Mouse (Mus musculus) liver, adult 2 months (tissue): ENCODE measurements at regions not wholly inside any gene's neighbourhood (a gene's known extent, or its start where the extent isn't known, plus 50 kb on each side); places are given as distances from the start of the nearest gene placed in this dataset.
"Not testable (repeated sequence)": the region's sequence is repeated elsewhere in the genome, so short reads cannot be mapped to it uniquely, and the experiment has no call there.

Experiments used
- DNase-seq: peaks from one replicate; pipeline ENCODE4 v3.0.0-alpha.2; 2011; ENCODE audit warnings: low read depth, low spot score; ENCODE audit errors: extremely low read depth
- H3K27ac ChIP-seq: fragments of 200-500 bp; replicated peaks from 2 replicates; pipeline ENCODE4 v1.5.1; 2012; ENCODE audit warnings: low read depth, mild to moderate bottlenecking, control low read depth, inconsistent platforms, low read length; ENCODE audit not compliant: insufficient read depth
- H3K27me3 ChIP-seq: fragments of 200-500 bp; 2 replicates; pipeline ENCODE4 v1.6.1; 2012; ENCODE audit warnings: mild to moderate bottlenecking, moderate library complexity, low read length, inconsistent platforms; ENCODE audit not compliant: control insufficient read depth, insufficient read depth
- H3K36me3 ChIP-seq: fragments of 200-500 bp; 2 replicates; pipeline ENCODE4 v1.6.1; 2012; ENCODE audit warnings: low read length, inconsistent platforms; ENCODE audit not compliant: control insufficient read depth, insufficient read depth
- H3K4me1 ChIP-seq: fragments of 200-500 bp; 2 replicates; pipeline ENCODE4 v1.6.1; 2011; ENCODE audit warnings: low read length; ENCODE audit not compliant: control insufficient read depth, insufficient read depth
- H3K4me3 ChIP-seq: fragments of 200-500 bp; 2 replicates; pipeline ENCODE4 v1.5.1; 2011; ENCODE audit warnings: low read depth, mild to moderate bottlenecking, control low read depth, low read length, moderate library complexity; ENCODE audit not compliant: insufficient read depth
- H3K79me2 ChIP-seq: fragments of 200-500 bp; 2 replicates; pipeline ENCODE4 v1.6.1; 2012; ENCODE audit warnings: inconsistent platforms, mild to moderate bottlenecking, low read length, moderate library complexity; ENCODE audit not compliant: control insufficient read depth, insufficient read depth
- H3K9ac ChIP-seq: fragments of 200-500 bp; 2 replicates; pipeline ENCODE4 v1.6.1; 2012; ENCODE audit warnings: low read depth, mild to moderate bottlenecking, control low read depth, inconsistent platforms, low read length
- CTCF ChIP-seq: fragments of 200-500 bp; IDR thresholded peaks from 2 replicates; pipeline ENCODE4 v1.5.1; 2011; ENCODE audit warnings: low read depth, low read length, control low read depth
- POLR2A ChIP-seq: fragments of 200-500 bp; IDR thresholded peaks from 2 replicates; pipeline ENCODE4 v1.6.1; 2011; ENCODE audit warnings: low read length, control low read depth; ENCODE audit not compliant: insufficient read depth; ENCODE audit errors: extremely low read depth
- WGBS: fragments of 180-500 bp; shearing (Covaris S2); methylation state at CpG from one replicate; pipeline ENCODE4 v1.1.7; 2018; 5-methylcytosine and 5-hydroxymethylcytosine counted together

DNA sequence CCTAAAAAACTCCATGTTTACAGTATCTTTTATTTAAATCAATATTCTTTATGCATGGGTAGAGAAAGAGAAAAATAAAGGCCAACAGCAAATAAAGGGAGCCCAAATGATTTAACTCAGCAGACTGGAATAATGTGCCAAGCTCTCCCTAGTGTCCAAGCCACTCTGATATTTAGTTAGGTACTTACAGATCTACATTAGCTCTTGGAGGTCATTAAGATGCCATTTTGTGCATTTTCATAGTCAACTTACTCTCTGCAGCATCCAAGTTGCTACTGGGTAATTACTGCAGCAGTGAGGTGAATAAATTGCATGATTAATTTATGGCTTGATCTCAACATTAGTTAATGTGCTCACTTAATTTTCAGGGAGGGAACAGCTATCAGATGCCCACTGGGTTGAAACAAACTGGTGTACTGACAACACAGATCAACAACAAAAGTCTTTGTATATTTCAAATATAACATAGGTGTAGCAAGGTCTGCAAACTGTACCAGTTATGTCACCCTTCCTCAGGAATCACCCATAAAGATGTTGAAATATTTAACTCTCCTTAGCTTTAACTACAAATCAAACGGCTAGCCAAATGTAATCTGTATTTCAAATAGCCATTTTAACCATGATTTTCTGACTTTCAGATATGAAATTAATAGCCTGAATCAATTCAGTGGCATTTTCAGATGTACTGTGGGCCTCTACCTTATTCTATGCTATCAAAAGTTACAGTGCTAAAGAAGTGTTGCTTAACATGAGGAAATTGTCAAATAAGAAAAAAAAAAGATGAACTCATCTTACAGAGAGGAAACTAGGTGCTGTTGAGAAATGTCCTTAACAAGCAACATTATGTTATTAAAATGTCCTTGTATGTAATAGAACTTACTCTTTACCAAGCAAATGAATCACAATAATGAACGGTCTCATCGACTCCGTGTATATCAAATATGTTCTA lies 163.8 kb upstream of the Hapln1 start:
- no peak for DNase-seq
- no peak overlapping the region for H3K27ac ChIP-seq
- no peaks in the 10 kb centered on the region for H3K36me3 ChIP-seq
- H3K9ac ChIP-seq, result no peak overlapping the region
- TF ChIP-seq CTCF (no peak), POLR2A (no peak)
- no peaks in the 10 kb centered on the region for H3K27me3 ChIP-seq
- 93% methylated on average over 4 of the region's 4 CpGs for WGBS
- H3K79me2 ChIP-seq, result no peaks in the 10 kb centered on the region
- H3K4me3 ChIP-seq, result no peak overlapping the region
- no peaks in the 10 kb centered on the region for H3K4me1 ChIP-seq

DNA sequence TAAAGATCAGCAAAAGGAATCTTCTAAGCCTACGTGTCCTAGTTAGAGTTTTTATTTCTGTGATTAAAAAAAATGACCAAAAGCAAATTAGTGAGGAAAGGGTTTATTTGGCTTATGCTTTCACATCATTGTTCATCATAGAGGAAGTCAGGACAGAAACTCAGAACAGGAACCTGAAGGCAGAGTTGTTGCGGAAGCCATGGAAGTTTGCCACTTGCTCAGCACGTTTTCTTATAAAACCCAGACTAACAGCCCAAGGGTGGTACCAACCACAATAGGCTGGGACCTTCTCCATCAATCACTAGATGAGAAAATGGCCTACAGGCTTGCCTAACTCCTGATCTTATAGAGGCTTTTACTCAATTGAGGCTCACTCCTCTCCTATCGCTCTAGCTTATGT lies 161.2 kb upstream of the Hapln1 start:
- no peak overlapping the region for H3K9ac ChIP-seq
- no peaks in the 10 kb centered on the region for H3K36me3 ChIP-seq
- H3K4me1 ChIP-seq, result no peaks in the 10 kb centered on the region
- H3K27ac ChIP-seq, result no peak overlapping the region
- peak; percentile 12 for DNase-seq
- TF ChIP-seq CTCF (no peak), POLR2A (no peak)
- H3K4me3 ChIP-seq, result no peak overlapping the region
- 82% methylated on average over 4 of the region's 4 CpGs for WGBS
- no peaks in the 10 kb centered on the region for H3K79me2 ChIP-seq
- H3K27me3 ChIP-seq, result no peaks in the 10 kb centered on the region

DNA sequence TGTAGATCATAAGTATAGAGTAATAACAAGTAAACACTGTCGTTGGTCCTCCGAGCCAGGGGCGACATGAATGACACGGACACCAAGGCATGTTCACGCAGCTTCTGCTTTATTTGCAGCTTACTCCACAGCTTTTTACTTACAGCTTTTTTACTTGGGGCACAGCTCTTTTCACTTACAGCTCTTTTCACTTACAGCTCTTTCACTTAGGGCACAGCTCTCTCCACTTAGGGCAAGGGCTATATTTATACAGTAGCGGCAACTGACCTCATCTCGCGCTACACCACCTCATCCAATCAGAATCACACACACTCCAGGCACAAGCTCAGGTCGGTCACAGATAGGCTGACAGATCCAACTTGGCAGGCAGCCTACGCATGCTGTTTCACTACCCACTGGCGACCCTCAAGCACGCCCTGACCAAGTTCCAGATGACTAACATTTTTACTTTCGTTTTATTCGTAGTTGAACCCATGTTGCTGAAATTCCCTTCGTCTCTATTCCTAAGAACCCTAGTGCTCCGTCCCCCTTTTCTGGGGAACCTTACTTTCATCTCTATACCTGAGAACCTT lies 155.9 kb upstream of the Hapln1 start:
- WGBS, result 89% methylated on average over 16 of the region's 16 CpGs
- H3K27me3 ChIP-seq, H3K27ac ChIP-seq: not testable (repeated sequence)

DNA sequence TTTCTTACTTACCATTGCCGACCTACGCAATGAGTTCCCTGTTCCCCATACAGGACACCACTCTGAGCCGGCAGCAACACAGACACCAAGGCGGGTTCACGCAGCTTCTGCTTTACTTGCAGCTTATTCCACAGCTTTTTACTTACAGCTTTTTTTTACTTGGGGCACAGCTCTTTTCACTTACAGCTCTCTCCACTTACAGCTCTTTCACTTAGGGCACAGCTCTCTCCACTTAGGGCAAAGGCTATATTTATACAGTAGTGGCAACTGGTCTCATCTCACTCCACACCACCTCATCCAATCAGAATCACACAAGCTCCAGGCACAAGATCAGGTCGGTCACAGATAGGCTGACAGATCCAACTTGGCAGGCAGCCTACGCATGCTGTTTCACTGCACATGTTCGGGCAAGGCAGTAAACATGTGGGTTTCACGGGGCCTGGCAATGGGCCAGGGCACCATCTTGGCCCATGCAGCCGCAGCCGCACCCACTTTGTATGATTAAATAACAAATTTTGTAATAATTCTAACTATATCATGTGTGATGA lies 154.9 kb upstream of the Hapln1 start:
- Histone ChIP-seq H3K27me3 (no peaks in the 10 kb centered on the region), H3K36me3 (no peaks in the 10 kb centered on the region), H3K4me3 (no peak overlapping the region), H3K9ac (no peak overlapping the region), H3K27ac (no peak overlapping the region), H3K79me2 (no peaks in the 10 kb centered on the region), H3K4me1 (no peaks in the 10 kb centered on the region)
- no peak for TF ChIP-seq CTCF
- no peak for TF ChIP-seq POLR2A
- DNase-seq, result peak; percentile 48
- WGBS, result 81% methylated on average over 11 of the region's 11 CpGs

More for the DNA sequence above, 155.9 kb upstream of the Hapln1 start:
- DNase-seq, result peak; percentile 19
- not testable (repeated sequence) for H3K4me1 ChIP-seq, H3K36me3 ChIP-seq, H3K4me3 ChIP-seq, H3K79me2 ChIP-seq, H3K9ac ChIP-seq

DNA sequence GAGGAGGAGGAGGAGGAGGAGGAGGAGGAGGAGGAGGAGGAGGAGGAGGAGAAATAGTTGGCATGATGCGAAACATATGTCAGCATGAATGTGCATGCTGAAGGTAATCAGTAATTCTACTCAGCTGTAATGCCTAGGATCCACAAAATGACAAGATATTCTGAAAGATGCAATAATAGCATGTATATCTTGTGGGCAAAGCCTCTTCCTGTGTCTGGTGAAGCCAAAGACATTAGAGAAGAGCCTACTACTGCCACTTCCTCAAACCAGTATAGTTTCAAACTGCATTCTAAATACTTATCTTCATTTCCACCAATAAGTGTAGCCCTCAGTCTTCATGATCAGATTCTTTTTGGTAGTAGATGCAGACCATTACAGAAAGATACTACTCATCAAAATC lies 152.2 kb upstream of the Hapln1 start:
- H3K27me3 ChIP-seq, result no peaks in the 10 kb centered on the region
- no peaks in the 10 kb centered on the region for H3K79me2 ChIP-seq
- no peak for DNase-seq
- no peaks in the 10 kb centered on the region for H3K36me3 ChIP-seq
- no peak overlapping the region for H3K4me3 ChIP-seq
- no peak overlapping the region for H3K9ac ChIP-seq
- H3K4me1 ChIP-seq, result no peaks in the 10 kb centered on the region
- no peak overlapping the region for H3K27ac ChIP-seq
- TF ChIP-seq POLR2A (no peak), CTCF (no peak)
- WGBS, result 91% methylated on average over 1 of the region's 1 CpGs

DNA sequence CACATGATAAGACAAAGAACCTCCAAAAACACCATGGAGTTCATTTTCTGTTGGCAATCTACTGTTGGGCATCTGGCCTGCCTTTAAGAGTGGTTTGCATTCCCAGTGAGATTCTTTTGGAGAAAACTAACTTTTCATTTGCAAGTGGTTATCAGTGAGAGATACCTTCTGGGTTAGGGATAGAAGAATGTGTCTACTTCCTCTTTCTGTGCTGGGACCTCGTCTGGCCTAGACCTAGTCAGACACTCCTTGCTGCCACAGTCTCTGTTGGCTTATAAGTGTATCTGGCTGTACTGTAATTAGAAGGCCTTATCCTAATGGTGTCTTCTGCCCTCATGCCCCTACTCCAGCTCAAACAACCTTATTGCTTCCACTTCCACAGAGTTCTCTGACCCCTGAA lies 150.4 kb upstream of the Hapln1 start:
- H3K36me3 ChIP-seq, result no peaks in the 10 kb centered on the region
- no peak for DNase-seq
- WGBS, result 46% methylated on average over 1 of the region's 1 CpGs
- no peak for TF ChIP-seq CTCF
- no peak for TF ChIP-seq POLR2A
- no peaks in the 10 kb centered on the region for H3K27me3 ChIP-seq
- no peaks in the 10 kb centered on the region for H3K79me2 ChIP-seq
- no peak overlapping the region for H3K27ac ChIP-seq
- no peak overlapping the region for H3K9ac ChIP-seq
- H3K4me1 ChIP-seq, result no peaks in the 10 kb centered on the region
- no peak overlapping the region for H3K4me3 ChIP-seq
